Mouse (Mus musculus): ENCODE results near the gene Reg4. TPM values are rescaled to one million over a fixed set of nuclear protein-coding genes. Genes with fewer than 3 reads are reported as not detected.

The Reg4 gene
- total and polyA plus RNA-seq, 3 experiments, result not detected

- Histone ChIP-seq H3K4me3 (replicated peaks in 1 of 3; ENCODE audit: low read depth in 2 of 3, low read length in 2 of 3, poor library complexity in 1 of 3) (no peak overlapping the region), H3K27me3 (replicated peaks) (peaks cover 11% of the 10 kb centered on the region), H3K36me3 (replicated peaks in 1 of 2; ENCODE audit: control insufficient read depth in 1 of 2, insufficient read depth in 1 of 2, low read length in 1 of 2) (no peaks in the 10 kb centered on the region), H3K9me3 (replicated peaks; ENCODE audit: low read length) (no peaks in the 10 kb centered on the region), H3K9ac (ENCODE audit: insufficient read depth, low read depth) (no peak overlapping the region), H3K4me2 (ENCODE audit: insufficient read depth, low read depth, poor library complexity, severe bottlenecking) (no peak overlapping the region), H3K27ac (ENCODE audit: insufficient read depth, low read depth) (no peak overlapping the region), H3K79me2 (replicated peaks; ENCODE audit: control insufficient read depth, extremely low read depth, insufficient read depth, poor library complexity, severe bottlenecking) (no peaks in the 10 kb centered on the region), H3K4me1 (ENCODE audit: control insufficient read depth in 1 of 2, insufficient read depth in 2 of 2) (0 out of 4 replicates have a peak, but pooled peaks cover 0 to 4% of the 10 kb centered on the region in 2 experiments)
- no peak for DNase-seq (ENCODE audit: extremely low read depth)
- dilution Hi-C loops (cut with MboI; ENCODE audit: extremely low pct_ligation_motif_present, extremely low pct_unique_long_range_greater_than_20kb, low sequenced_read_pairs) (no loop called here), in situ Hi-C loops (cut with MboI; ENCODE audit: low pct_ligation_motif_present, low pct_unique_long_range_greater_than_20kb, low sequenced_read_pairs) (no loop called here)
- no peak for TF ChIP-seq MAZ (IDR thresholded peaks at IDR 0.05; ENCODE audit: low read depth, low read length)
- no peak for TF ChIP-seq ELF1 (IDR thresholded peaks at IDR 0.05; ENCODE audit: low read depth, low read length)
- no peak for TF ChIP-seq TCF12 (IDR thresholded peaks at IDR 0.05; ENCODE audit: low read depth, low read length)
- no peak for TF ChIP-seq E2F4 (IDR thresholded peaks at IDR 0.05; ENCODE audit: insufficient replicate concordance, low read depth, low read length)
- no peak for TF ChIP-seq RAD21 (IDR thresholded peaks at IDR 0.05; ENCODE audit: low read depth, low read length)
- no peak for TF ChIP-seq MAX (IDR thresholded peaks at IDR 0.05; ENCODE audit: low read length)
- TF ChIP-seq ZC3H11A (IDR thresholded peaks at IDR 0.05; ENCODE audit: low read depth, low read length), result no peak
- TF ChIP-seq NRF1 (IDR thresholded peaks at IDR 0.05; ENCODE audit: low read depth, low read length), result no peak
- TF ChIP-seq TBP (conservative IDR thresholded peaks at IDR 0.05; ENCODE audit: low read depth, low read length), result no peak
- TF ChIP-seq UBTF (IDR thresholded peaks at IDR 0.05; ENCODE audit: low read depth, low read length), result no peak
- TF ChIP-seq NELFE (IDR thresholded peaks at IDR 0.05; ENCODE audit: low read depth, low read length), result no peak
- no peak for TF ChIP-seq CHD1 (IDR thresholded peaks at IDR 0.05; ENCODE audit: low read depth, low read length)
- TF ChIP-seq RCOR1 (conservative IDR thresholded peaks at IDR 0.05; ENCODE audit: low read depth, low read length), result no peak
- TF ChIP-seq CTCF (conservative IDR thresholded peaks at IDR 0.05 in 1 of 2, IDR thresholded peaks at IDR 0.05 in 1 of 2; ENCODE audit: low read depth in 2 of 2, low read length in 2 of 2), result no peak
- no peak for TF ChIP-seq POLR2A (IDR thresholded peaks at IDR 0.05; ENCODE audit: low read depth, low read length)
- no peak for TF ChIP-seq MAFK (IDR thresholded peaks at IDR 0.05; ENCODE audit: insufficient replicate concordance, low read length)
- no peak for TF ChIP-seq GABPA (IDR thresholded peaks at IDR 0.05; ENCODE audit: insufficient replicate concordance, low read depth, low read length)
Measured at GRCm38 (mm10) chr3:98199747-98200146, 22.2 kb upstream of the Reg4 start.

DNA sequence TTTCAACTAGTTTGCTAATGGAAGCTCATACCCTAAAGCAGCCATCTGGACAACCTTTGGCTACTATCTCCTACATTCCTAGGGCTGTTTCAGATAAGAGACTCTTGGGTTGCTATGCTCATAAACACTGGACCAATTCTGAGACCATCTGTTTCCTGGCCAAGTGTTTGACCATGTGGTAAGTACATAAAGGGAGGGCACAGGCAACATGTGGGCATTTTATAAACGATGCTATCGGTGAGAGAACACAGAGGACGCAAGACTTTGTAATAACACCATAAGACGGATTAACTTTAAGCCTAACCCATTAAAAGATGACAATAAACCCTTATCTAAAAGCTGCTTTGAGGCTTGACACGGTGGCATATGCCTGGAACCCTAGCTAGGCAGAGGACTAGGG is 18.7 kb upstream of the Reg4 start:
- no peak for DNase-seq (ENCODE audit: extremely low read depth)
- TF ChIP-seq SMC3 (IDR thresholded peaks at IDR 0.05; ENCODE audit: low read depth, low read length) (no peak), ZNF384 (IDR thresholded peaks at IDR 0.05; ENCODE audit: low read depth, low read length) (no peak), NELFE (IDR thresholded peaks at IDR 0.05; ENCODE audit: low read depth, low read length) (no peak)
- Histone ChIP-seq H3K36me3 (replicated peaks in 1 of 2; ENCODE audit: control insufficient read depth in 1 of 2, insufficient read depth in 1 of 2, low read length in 1 of 2) (no peaks in the 10 kb centered on the region), H3K27ac (ENCODE audit: insufficient read depth, low read depth) (no peak overlapping the region), H3K4me1 (ENCODE audit: control insufficient read depth in 1 of 2, insufficient read depth in 2 of 2) (0 out of 4 replicates have a peak, but pooled peaks cover 0 to 4% of the 10 kb centered on the region in 2 experiments), H3K27me3 (replicated peaks) (peaks cover 7% of the 10 kb centered on the region), H3K4me2 (ENCODE audit: insufficient read depth, low read depth, poor library complexity, severe bottlenecking) (no peak overlapping the region), H3K9me3 (replicated peaks; ENCODE audit: low read length) (no peaks in the 10 kb centered on the region), H3K9ac (ENCODE audit: insufficient read depth, low read depth) (no peak overlapping the region), H3K4me3 (replicated peaks in 1 of 3; ENCODE audit: low read depth in 2 of 3, low read length in 2 of 3, poor library complexity in 1 of 3) (no peak overlapping the region), H3K79me2 (replicated peaks; ENCODE audit: control insufficient read depth, extremely low read depth, insufficient read depth, poor library complexity, severe bottlenecking) (no peaks in the 10 kb centered on the region)
- dilution Hi-C loops (cut with MboI; ENCODE audit: extremely low pct_ligation_motif_present, extremely low pct_unique_long_range_greater_than_20kb, low sequenced_read_pairs), result no loop called here
- in situ Hi-C loops (cut with MboI; ENCODE audit: low pct_ligation_motif_present, low pct_unique_long_range_greater_than_20kb, low sequenced_read_pairs), result no loop called here

Measured in CH12.LX (cell line).